Mouse (Mus musculus) cerebellum, adult 18-20 months (tissue): Measurements from ENCODE around the gene Anp32e.

Experiments
- DNase-seq, 2 experiments: peaks; one replicate each; pipeline ENCODE4 v3.0.0; 2021

Gene Anp32e

GRCm38 (mm10) chr3:95928658-95929503, at the start of gene Anp32e:
Gene Anp32e, plus strand, starts transcription at chr3:95929246.
- peak; percentile 95 to 98 for DNase-seq

GRCm38 (mm10) chr3:95881979-95882815, 46.8 kb upstream of the Anp32e start, which contains the start of gene Ciart:
Gene Ciart, minus strand, starts transcription at chr3:95882251.
- peak; percentile 91 to 98 for DNase-seq

GRCm38 (mm10) chr3:95882816-95883425, 46.1 kb upstream of the Anp32e start:
- peak; percentile 66 to 74 for DNase-seq

- no peak for DNase-seq
Measured at GRCm38 (mm10) chr3:95884400-95884799, 44.6 kb upstream of the Anp32e start.

- no peak for DNase-seq
Measured at GRCm38 (mm10) chr3:95887596-95887995, 41.5 kb upstream of the Anp32e start.

- DNase-seq: no peak
Measured at GRCm38 (mm10) chr3:95889664-95890063, 39.4 kb upstream of the Anp32e start.

- DNase-seq: peak in 1 of 2 experiments; percentile 4
Measured at GRCm38 (mm10) chr3:95891211-95892065, 37.6 kb upstream of the Anp32e start, which contains the start of gene BC028528. Gene BC028528, minus strand, starts transcription at chr3:95892005.

GRCm38 (mm10) chr3:95892066-95893052, 36.7 kb upstream of the Anp32e start:
- DNase-seq: peak in 1 of 2 experiments; percentile 3

- DNase-seq: no peak
Measured at GRCm38 (mm10) chr3:95893126-95893525, 35.9 kb upstream of the Anp32e start.

GRCm38 (mm10) chr3:95893606-95894316, 35.3 kb upstream of the Anp32e start, which contains the start of gene Aph1a:
Gene Aph1a, plus strand, starts transcription at chr3:95893969.
- peak; percentile 94 to 99 for DNase-seq

- DNase-seq: peak; percentile 49 to 59
Measured at GRCm38 (mm10) chr3:95894317-95895160, 34.5 kb upstream of the Anp32e start.

GRCm38 (mm10) chr3:95895501-95895900, 33.5 kb upstream of the Anp32e start:
- peak in 1 of 2 experiments; percentile 10 for DNase-seq

GRCm38 (mm10) chr3:95899800-95900524, 29.1 kb upstream of the Anp32e start:
- DNase-seq: no peak

- peak in 1 of 2 experiments; percentile 8 for DNase-seq
Measured at GRCm38 (mm10) chr3:95901616-95902372, 27.3 kb upstream of the Anp32e start.

GRCm38 (mm10) chr3:95902373-95902625, 26.7 kb upstream of the Anp32e start:
- DNase-seq: no peak

- DNase-seq: no peak
Measured at GRCm38 (mm10) chr3:95902643-95903042, 26.4 kb upstream of the Anp32e start.

- no peak for DNase-seq
Measured at GRCm38 (mm10) chr3:95903753-95904502, 25.1 kb upstream of the Anp32e start.
